In genomic region chr4:153459934-153460333, GRCm38 (mm10) we compare ENCODE assay signal across 31 mouse cellular contexts. TPM values are rescaled to one million over a fixed set of nuclear protein-coding genes. Genes with fewer than 3 reads are reported as not detected.
A peak's percentile ranks its signal among the peaks of the same experiment; 100 is the strongest.
DNase-seq lines count a peak whose midpoint lies in the region; ATAC-seq and TF ChIP-seq lines count a peak whose summit lies in the region.
"Had no signal": no experiment of that assay in that cellular context is flagged by ENCODE, and none has a peak within 500 bp of the region (broad histone marks: within the 10 kb centered on the region; RNA-seq: fewer than 3 reads in every experiment).

No protein-coding gene starts in this region.

- no peak overlapping the region for H3K4me2 ChIP-seq in lung, postnatal 0 days (replicated peaks; ENCODE audit: low read depth, low read length)
- H3K4me2 ChIP-seq: embryonic facial prominence, embryonic 15.5 days; forebrain, embryonic 15.5 days; heart, embryonic 12.5 days; intestine, embryonic 15.5 days; midbrain, embryonic 15.5 days; neural tube, embryonic 12.5 days had no signal

- no peak for TF ChIP-seq EP300 in lung, postnatal 0 days (IDR thresholded peaks at IDR 0.05)

- TF ChIP-seq CTCF in lung, postnatal 0 days (IDR thresholded peaks at IDR 0.05): no peak

- WGBS in lung, postnatal 0 days: 68% methylated on average over 15 of the region's 15 CpGs

- ATAC-seq in lung, postnatal 0 days: no peak
- ATAC-seq: activated CD4-positive, CD25-positive, alpha-beta regulatory T cell, adult 4 months; forebrain, embryonic 15.5 days; hindbrain, embryonic 16.5 days; intestine, embryonic 15.5 days; liver, postnatal 0 days; midbrain, embryonic 15.5 days had no signal

- no peaks in the 10 kb centered on the region for H3K9me3 ChIP-seq in lung, postnatal 0 days (ENCODE audit: low read length)
- H3K9me3 ChIP-seq: embryonic facial prominence, embryonic 15.5 days; forebrain, embryonic 15.5 days; heart, embryonic 12.5 days; hindbrain, embryonic 10.5 days; intestine, embryonic 15.5 days; limb, embryonic 10.5 days; midbrain, embryonic 15.5 days; neural tube, embryonic 12.5 days had no signal

- H3K27ac ChIP-seq in lung, postnatal 0 days (ENCODE audit: low read length): no peak overlapping the region
- H3K27ac ChIP-seq: embryonic facial prominence, embryonic 15.5 days; forebrain, embryonic 15.5 days; gastrocnemius, adult 2 months; hindbrain, embryonic 10.5 days; intestine, embryonic 15.5 days; limb, embryonic 10.5 days; midbrain, embryonic 15.5 days; neural tube, embryonic 12.5 days had no signal

- H3K9ac ChIP-seq in lung, postnatal 0 days (replicated peaks; ENCODE audit: low read depth): no peak overlapping the region
- H3K9ac ChIP-seq: embryonic facial prominence, embryonic 15.5 days; forebrain, embryonic 15.5 days; heart, embryonic 12.5 days; intestine, embryonic 15.5 days; liver, postnatal 0 days; midbrain, embryonic 15.5 days; neural tube, embryonic 12.5 days had no signal

- no peaks in the 10 kb centered on the region for H3K27me3 ChIP-seq in lung, postnatal 0 days (replicated peaks; ENCODE audit: insufficient read depth, low read length)
- H3K27me3 ChIP-seq: embryonic facial prominence, embryonic 15.5 days; forebrain, embryonic 15.5 days; intestine, embryonic 15.5 days; midbrain, embryonic 15.5 days; neural tube, embryonic 12.5 days had no signal

- H3K4me1 ChIP-seq in lung, postnatal 0 days (ENCODE audit: insufficient read depth, low read depth, low read length): no peaks in the 10 kb centered on the region
- H3K4me1 ChIP-seq: embryonic facial prominence, embryonic 15.5 days; forebrain, embryonic 15.5 days; heart, embryonic 12.5 days; intestine, embryonic 15.5 days; midbrain, embryonic 15.5 days had no signal

- peak; percentile 64 for DNase-seq in left cerebral cortex, adult 11 months (ENCODE audit: low spot score)
- no peak for DNase-seq in left cerebral cortex, postnatal 4 days
- peak; percentile 68 to 85 for DNase-seq in frontal cortex, postnatal 36 days (ENCODE audit: low spot score in 2 of 2)
- peak; percentile 68 to 96 for DNase-seq in left cerebral cortex, postnatal 25 days (ENCODE audit: low spot score in 2 of 2)
- peak; percentile 75 for DNase-seq in right cerebral cortex, postnatal 25 days
- DNase-seq in kidney, adult 11 months: no peak
- no peak for DNase-seq in lung, postnatal 0 days (ENCODE audit: low spot score)
- DNase-seq in adrenal gland, adult 18-20 months (ENCODE audit: low spot score in 2 of 2): no peak
- DNase-seq: adrenal gland, postnatal 10 days; cerebellum, adult 8-10 months; gastrocnemius, adult 2 months; heart, adult 11 months; heart, postnatal 10 days; kidney, adult 9 months; kidney, postnatal 14 days; liver, postnatal 0 days; lung, postnatal 14 days; retina, postnatal 1 day; thymus, postnatal 25 days had no signal

- H3K36me3 ChIP-seq in lung, postnatal 0 days (ENCODE audit: insufficient read depth, low read length): no peaks in the 10 kb centered on the region
- H3K36me3 ChIP-seq: embryonic facial prominence, embryonic 15.5 days; forebrain, embryonic 15.5 days; heart, embryonic 12.5 days; hindbrain, embryonic 10.5 days; intestine, embryonic 15.5 days; limb, embryonic 10.5 days; midbrain, embryonic 15.5 days; neural tube, embryonic 12.5 days had no signal

- no peak overlapping the region for H3K4me3 ChIP-seq in lung, postnatal 0 days (ENCODE audit: low read depth, low read length)
- H3K4me3 ChIP-seq: embryonic facial prominence, embryonic 15.5 days; forebrain, embryonic 15.5 days; gastrocnemius, adult 2 months; heart, embryonic 12.5 days; hindbrain, embryonic 10.5 days; intestine, embryonic 15.5 days; limb, embryonic 10.5 days; midbrain, embryonic 15.5 days; neural tube, embryonic 12.5 days had no signal

- intact Hi-C loops in left cerebral cortex, postnatal 4 days (cut with DNase I): no loop called here
- intact Hi-C loops in left cerebral cortex, postnatal 25 days (cut with DNase I): loop anchor here (1.0 to 5.0 kb wide), 2 partner anchors 20 to 38 kb away; no protein-coding TSS in a partner anchor

RNA-seq across cellular contexts. Expression of gene Ajap1, which starts 22.7 kb away (rescaled TPM):
- 10 to 100 TPM; 35.4 to 37.0 TPM for total RNA-seq in left cerebral cortex, postnatal 4 days (2021)
- total RNA-seq in left cerebral cortex, postnatal 25 days (2021): 10 to 100 TPM; 53.5 to 57.1 TPM
- 0.11 and 0.35 TPM in 2 replicates for polyA plus RNA-seq in lung, postnatal 0 days (2015; fragmentation: Nextera tagmentation; extraction: Ambion mirVana)
- 1 to 10 TPM in 1 of 2 experiments, under 1 TPM in 1; 0.29 to 7.5 TPM for total RNA-seq in adrenal gland, adult 18-20 months (2021)
- total RNA-seq: liver, adult 2 months; megakaryocyte-erythroid progenitor cell, adult 5-6 weeks had no signal
- polyA plus RNA-seq: activated CD4-positive, CD25-positive, alpha-beta regulatory T cell, adult 4 months; liver, postnatal 0 days had no signal

Comparison
In these comparisons a context has a peak if more than half of its experiments do, and no peak if none do; other contexts are left out.
1. DNase-seq: peak in left cerebral cortex, adult 11 months (single experiment), frontal cortex, postnatal 36 days (2 of 2), left cerebral cortex, postnatal 25 days (2 of 2) and right cerebral cortex, postnatal 25 days (single experiment); none in left cerebral cortex, postnatal 4 days (single experiment), kidney, adult 11 months (single experiment), lung, postnatal 0 days (single experiment) and adrenal gland, adult 18-20 months (0 of 2).
2. RNA of gene Ajap1, which starts 22.7 kb away (total RNA-seq): 53.5 to 57.1 TPM in left cerebral cortex, postnatal 25 days and 35.4 to 37.0 TPM in left cerebral cortex, postnatal 4 days; 0.29 to 7.5 TPM in adrenal gland, adult 18-20 months; every median in the first group is over 4 times any median in the second.